ENCODE assay signal across 8 mouse cellular contexts in genomic region chrX:152918212-152918611, GRCm38 (mm10).
DNase-seq lines count a peak whose midpoint lies in the region; ATAC-seq lines count a peak whose summit lies in the region.

No protein-coding gene starts in this region.

- H3K27ac ChIP-seq in midbrain, embryonic 11.5 days (ENCODE audit: low read depth, low read length), result no peak overlapping the region
- no peak overlapping the region for H3K27ac ChIP-seq in midbrain, embryonic 16.5 days (ENCODE audit: low read length)
- no peak overlapping the region for H3K27ac ChIP-seq in liver, embryonic 13.5 days

- H3K4me2 ChIP-seq in midbrain, embryonic 11.5 days, result no peak overlapping the region
- H3K4me2 ChIP-seq in midbrain, embryonic 16.5 days (ENCODE audit: low read length), result no peak overlapping the region
- no peak overlapping the region for H3K4me2 ChIP-seq in liver, embryonic 13.5 days

- no peaks in the 10 kb centered on the region for H3K9me3 ChIP-seq in midbrain, embryonic 11.5 days (ENCODE audit: control insufficient read depth, low read length)
- no peaks in the 10 kb centered on the region for H3K9me3 ChIP-seq in midbrain, embryonic 16.5 days (replicated peaks; ENCODE audit: control insufficient read depth, low read length, poor library complexity, severe bottlenecking)
- H3K9me3 ChIP-seq in liver, embryonic 13.5 days (replicated peaks), result no peaks in the 10 kb centered on the region

- no peak overlapping the region for H3K4me3 ChIP-seq in midbrain, embryonic 11.5 days (ENCODE audit: low read depth, low read length)
- no peak overlapping the region for H3K4me3 ChIP-seq in midbrain, embryonic 16.5 days (ENCODE audit: low read depth, low read length)
- no peak overlapping the region for H3K4me3 ChIP-seq in liver, embryonic 13.5 days (replicated peaks)

- 38% methylated on average over 1 of the region's 1 CpGs for WGBS in midbrain, embryonic 11.5 days
- 41% methylated on average over 1 of the region's 1 CpGs for WGBS in midbrain, embryonic 16.5 days
- WGBS in liver, embryonic 13.5 days (ENCODE audit: insufficient replicate concordance), result 56% methylated on average over 1 of the region's 1 CpGs

- ATAC-seq in midbrain, embryonic 11.5 days (ENCODE audit: low FRiP score), result peak; percentile 68; the same call in 1 of the 2 replicates
- no peak for ATAC-seq in midbrain, embryonic 16.5 days
- ATAC-seq in liver, embryonic 13.5 days (ENCODE audit: low read depth), result no peak

- peak; percentile 98 for DNase-seq in midbrain, embryonic 11.5 days (ENCODE audit: low spot score, missing footprints)
- peak; percentile 44 for DNase-seq in cerebellum, adult 11-12 months
- peak; percentile 31 to 75 for DNase-seq in frontal cortex, postnatal 14 days (ENCODE audit: low spot score in 2 of 2)
- DNase-seq in kidney, postnatal 10 days, result peak; percentile 79
- DNase-seq in liver, embryonic 13.5 days, result peak; percentile 4
- DNase-seq in retina, postnatal 1 day, result peak; percentile 74
- DNase-seq in thymus, postnatal 4 days, result peak; percentile 75

- H3K36me3 ChIP-seq in midbrain, embryonic 11.5 days (ENCODE audit: control insufficient read depth, insufficient read depth, low read length), result no peaks in the 10 kb centered on the region
- no peaks in the 10 kb centered on the region for H3K36me3 ChIP-seq in midbrain, embryonic 16.5 days (ENCODE audit: control insufficient read depth, insufficient read depth, low read length)
- no peaks in the 10 kb centered on the region for H3K36me3 ChIP-seq in liver, embryonic 13.5 days

- no peak overlapping the region for H3K9ac ChIP-seq in midbrain, embryonic 11.5 days (ENCODE audit: low read length)
- H3K9ac ChIP-seq in midbrain, embryonic 16.5 days (ENCODE audit: low read depth, low read length), result no peak overlapping the region
- no peak overlapping the region for H3K9ac ChIP-seq in liver, embryonic 13.5 days

- no peaks in the 10 kb centered on the region for H3K27me3 ChIP-seq in midbrain, embryonic 11.5 days (ENCODE audit: control insufficient read depth, insufficient read depth, low read length)
- H3K27me3 ChIP-seq in midbrain, embryonic 16.5 days (ENCODE audit: control insufficient read depth, insufficient read depth, low read depth, low read length), result no peaks in the 10 kb centered on the region
- no peaks in the 10 kb centered on the region for H3K27me3 ChIP-seq in liver, embryonic 13.5 days

- no peaks in the 10 kb centered on the region for H3K4me1 ChIP-seq in midbrain, embryonic 11.5 days (ENCODE audit: control insufficient read depth, insufficient read depth, low read length)
- H3K4me1 ChIP-seq in midbrain, embryonic 16.5 days (ENCODE audit: control insufficient read depth, insufficient read depth, low read length), result no peaks in the 10 kb centered on the region
- no peaks in the 10 kb centered on the region for H3K4me1 ChIP-seq in liver, embryonic 13.5 days (replicated peaks)

Comparison
In these comparisons a context has a peak if more than half of its experiments do, and no peak if none do; other contexts are left out.
1. DNase-seq: peak in every context shown above with its lines; median percentile 98 in midbrain, embryonic 11.5 days; 79 in kidney, postnatal 10 days; 75 in thymus, postnatal 4 days; 74 in retina, postnatal 1 day; 53 in frontal cortex, postnatal 14 days; 44 in cerebellum, adult 11-12 months; 4 in liver, embryonic 13.5 days.